Mouse (Mus musculus): ENCODE results near the gene Cachd1.
A peak's percentile ranks its signal among the peaks of the same experiment; 100 is the strongest.

Cachd1 gene

GRCm38 (mm10) chr4:100793147-100793546 is 16.7 kb downstream of the Cachd1 start:
- no peak for DNase-seq

GRCm38 (mm10) chr4:100795523-100795922 is 19.0 kb downstream of the Cachd1 start:
- DNase-seq = no peak

GRCm38 (mm10) chr4:100800730-100801442 is 24.4 kb downstream of the Cachd1 start:
- peak in 1 of 2 experiments; percentile 16 for DNase-seq

- no peak for DNase-seq
Measured at GRCm38 (mm10) chr4:100801443-100801786, 24.9 kb downstream of the Cachd1 start.

GRCm38 (mm10) chr4:100811057-100811695 is 34.7 kb downstream of the Cachd1 start:
- DNase-seq = no peak

- DNase-seq = no peak
Measured at GRCm38 (mm10) chr4:100811802-100812510, 35.5 kb downstream of the Cachd1 start.

- no peak for DNase-seq
Measured at GRCm38 (mm10) chr4:100813767-100814461, 37.4 kb downstream of the Cachd1 start.

GRCm38 (mm10) chr4:100819238-100819637 is 42.8 kb downstream of the Cachd1 start:
- no peak for DNase-seq

- DNase-seq = no peak
Measured at GRCm38 (mm10) chr4:100822526-100822925, 46.1 kb downstream of the Cachd1 start.

- DNase-seq = no peak
Measured at GRCm38 (mm10) chr4:100827374-100827773, 50.9 kb downstream of the Cachd1 start.

GRCm38 (mm10) chr4:100828737-100829136 is 52.3 kb downstream of the Cachd1 start:
- DNase-seq = peak in 1 of 2 experiments; percentile 15

- no peak for DNase-seq
Measured at GRCm38 (mm10) chr4:100837205-100837604, 60.7 kb downstream of the Cachd1 start.

- no peak for DNase-seq
Measured at GRCm38 (mm10) chr4:100842629-100843028, 66.2 kb downstream of the Cachd1 start.

- no peak for DNase-seq
Measured at GRCm38 (mm10) chr4:100843119-100843518, 66.6 kb downstream of the Cachd1 start.

- no peak for DNase-seq
Measured at GRCm38 (mm10) chr4:100850846-100851495, 74.5 kb downstream of the Cachd1 start.

- no peak for DNase-seq
Measured at GRCm38 (mm10) chr4:100852448-100852847, 76.0 kb downstream of the Cachd1 start.

- DNase-seq = no peak
Measured at GRCm38 (mm10) chr4:100853426-100853825, 77.0 kb downstream of the Cachd1 start.

- DNase-seq = no peak
Measured at GRCm38 (mm10) chr4:100855373-100855772, 78.9 kb downstream of the Cachd1 start.

- DNase-seq = no peak
Measured at GRCm38 (mm10) chr4:100857411-100857869, 81.0 kb downstream of the Cachd1 start.

GRCm38 (mm10) chr4:100863861-100864428 is 87.5 kb downstream of the Cachd1 start:
- no peak for DNase-seq

GRCm38 (mm10) chr4:100865423-100865822 is 88.9 kb downstream of the Cachd1 start:
- no peak for DNase-seq
